Mouse (Mus musculus) adrenal gland, adult 18-20 months (tissue): Measurements from ENCODE around the gene Hsd3b6. TPM values are rescaled to one million over a fixed set of nuclear protein-coding genes. Genes with fewer than 3 reads are reported as not detected.

ENCODE experiments used
- total RNA-seq, 2 experiments: library from RNA; stranded (reverse); gene quantifications; 1 replicate in 1 of 2; 2 replicates in 1 of 2; pipeline ENCODE4 v1.2.3; 2021

The Hsd3b6 gene
- total RNA-seq, 2 experiments from 2014 or later = 78.7 to 201 TPM

Other genes starting within 250 kb of the Hsd3b6 start
- not detected for gene Gm10681, start 225.6 kb downstream of the Hsd3b6 start, total RNA-seq
- not detected for gene Hsd3b5, start 184.2 kb downstream of the Hsd3b6 start, total RNA-seq
- gene Hsd3b2, start 89.9 kb downstream of the Hsd3b6 start, total RNA-seq = not detected
- not detected for gene Hsd3b3, start 51.3 kb downstream of the Hsd3b6 start, total RNA-seq
- over 10,000 TPM in 1 of 2 experiments, 1,000 to 10,000 TPM in 1; 7,764 to 16,960 TPM for gene Hsd3b1, start 45.4 kb upstream of the Hsd3b6 start, total RNA-seq
- gene Hao2, start 78.8 kb upstream of the Hsd3b6 start, total RNA-seq = 100 to 1,000 TPM; 331 to 334 TPM